Mouse (Mus musculus) embryonic facial prominence, embryonic 12.5 days (tissue): ENCODE measurements around the gene Fcgr4. TPM values are rescaled to one million over a fixed set of nuclear protein-coding genes. Genes with fewer than 3 reads are reported as not detected.
A peak's percentile ranks its signal among the peaks of the same experiment; 100 is the strongest.
"Not testable (repeated sequence)": the region's sequence is repeated elsewhere in the genome, so short reads cannot be mapped to it uniquely, and the experiment has no call there.

Source experiments
- ATAC-seq: fragments of 200-750 bp; cut with Nextera tagmentation; 2 replicates; pipeline ENCODE4 v1.8.0; 2017; ENCODE audit not compliant: insufficient number of reproducible peaks, insufficient read depth, low FRiP score, low TSS enrichment
- H3K27ac ChIP-seq: fragments of 300-500 bp; sonication (generic); 2 replicates; pipeline ENCODE4 v1.5.1; 2016; ENCODE audit warnings: mild to moderate bottlenecking
- H3K27me3 ChIP-seq: fragments of 300-500 bp; sonication (generic); 2 replicates; pipeline ENCODE4 v1.6.1; 2016; ENCODE audit warnings: mild to moderate bottlenecking, moderate library complexity
- H3K36me3 ChIP-seq: fragments of 300-500 bp; sonication (generic); 2 replicates; pipeline ENCODE4 v1.6.1; 2016; ENCODE audit warnings: mild to moderate bottlenecking
- H3K4me1 ChIP-seq: fragments of 300-500 bp; sonication (generic); 2 replicates; pipeline ENCODE4 v1.6.1; 2016
- H3K4me2 ChIP-seq: fragments of 300-500 bp; sonication (generic); replicated peaks from 2 replicates; pipeline ENCODE4 v1.6.1; 2016; ENCODE audit warnings: mild to moderate bottlenecking, moderate library complexity
- H3K4me3 ChIP-seq: fragments of 300-500 bp; sonication (generic); 2 replicates; pipeline ENCODE4 v1.5.1; 2016; ENCODE audit warnings: mild to moderate bottlenecking
- H3K9ac ChIP-seq: fragments of 300-500 bp; sonication (generic); 2 replicates; pipeline ENCODE4 v1.6.1; 2016; ENCODE audit warnings: mild to moderate bottlenecking, moderate library complexity
- H3K9me3 ChIP-seq: fragments of 300-500 bp; sonication (generic); 2 replicates; pipeline ENCODE4 v1.6.1; 2016; ENCODE audit warnings: mild to moderate bottlenecking, moderate library complexity
- WGBS: fragments of 180-500 bp; shearing (Covaris S2); methylation state at CpG from one replicate; pipeline ENCODE4 v1.1.7; 2016; 5-methylcytosine and 5-hydroxymethylcytosine counted together
- microRNA-seq: library from miRNA; unstranded; fragments of <30 nt; microRNA quantifications from one replicate; pipeline ENCODE4, GENCODE M21; 2017
- polyA plus RNA-seq: library from polyadenylated mRNA; unstranded; fragments of >200 nt; fragmentation: Nextera tagmentation; extraction: Ambion mirVana; gene quantifications from 2 replicates; pipeline ENCODE4 v1.2.1, GENCODE M21; 2016

Fcgr4 gene
- polyA plus RNA-seq, 1 experiment from 2014 or later = 0.13 TPM

GRCm38 (mm10) chr1:171072217-171072616 is 53.5 kb downstream of the Fcgr4 start:
- WGBS = no CpG with 5 or more reads among the region's 45 CpGs
- H3K9ac ChIP-seq, H3K4me1 ChIP-seq, H3K9me3 ChIP-seq, H3K4me2 ChIP-seq, H3K4me3 ChIP-seq, H3K36me3 ChIP-seq, H3K27ac ChIP-seq: not testable (repeated sequence)
- ATAC-seq = 0 out of 2 replicates have a peak, but pooled peaks have one; percentile 22
- peaks cover 35% of the 10 kb centered on the region for H3K27me3 ChIP-seq

DNA sequence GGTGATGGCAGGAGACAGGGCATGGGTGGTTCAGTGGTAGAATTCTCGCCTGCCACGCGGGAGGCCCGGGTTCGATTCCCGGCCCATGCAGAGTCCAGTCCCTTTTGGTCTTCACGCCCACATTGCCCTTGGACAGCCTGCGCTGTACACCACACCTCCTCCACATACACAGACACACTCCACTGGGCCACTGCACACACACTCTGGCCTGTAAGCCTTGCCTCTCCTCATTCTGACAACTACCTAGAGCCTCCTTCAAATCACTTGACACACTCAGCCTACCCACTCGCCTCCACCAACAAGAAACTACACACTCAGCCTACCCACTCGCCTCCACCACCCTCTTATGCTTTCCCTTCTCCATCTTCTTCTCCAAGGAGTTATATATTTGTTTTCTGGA is 55.6 kb downstream of the Fcgr4 start:
- not testable (repeated sequence) for H3K4me1 ChIP-seq, H3K36me3 ChIP-seq, H3K9ac ChIP-seq, H3K4me2 ChIP-seq, H3K27ac ChIP-seq, H3K4me3 ChIP-seq, H3K9me3 ChIP-seq, ATAC-seq
- WGBS = 12% methylated on average over 5 of the region's 10 CpGs
- peaks cover 43% of the 10 kb centered on the region for H3K27me3 ChIP-seq

DNA sequence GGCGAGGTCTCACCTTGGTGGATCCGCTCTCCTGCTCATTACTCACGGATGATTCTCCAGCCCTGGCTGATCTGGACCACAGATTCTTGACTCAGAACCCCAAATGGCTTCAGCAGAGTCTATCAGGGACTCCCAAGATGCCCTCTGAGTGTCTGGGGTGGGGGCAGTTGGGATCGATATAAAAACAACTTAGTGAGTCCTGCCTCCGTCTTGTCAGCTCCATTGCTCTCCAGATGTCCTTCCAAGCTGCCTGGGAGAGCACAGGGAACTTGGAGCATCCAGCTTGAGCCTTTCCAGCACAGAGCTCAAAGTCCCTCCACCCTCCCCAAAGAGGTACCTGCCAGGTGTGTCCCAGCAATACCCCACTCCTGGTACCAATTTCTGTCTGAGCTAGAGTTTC is 57.5 kb downstream of the Fcgr4 start:
- not testable (repeated sequence) for H3K9me3 ChIP-seq, H3K4me3 ChIP-seq, ATAC-seq, H3K4me2 ChIP-seq, H3K27ac ChIP-seq, H3K9ac ChIP-seq, H3K4me1 ChIP-seq, H3K36me3 ChIP-seq
- 67% methylated on average over 5 of the region's 5 CpGs for WGBS
- H3K27me3 ChIP-seq = peaks cover 31% of the 10 kb centered on the region

GRCm38 (mm10) chr1:171077192-171077591 is 58.5 kb downstream of the Fcgr4 start:
- peaks cover 36% of the 10 kb centered on the region for H3K27me3 ChIP-seq
- not testable (repeated sequence) for ATAC-seq, H3K9ac ChIP-seq, H3K9me3 ChIP-seq, H3K4me3 ChIP-seq, H3K36me3 ChIP-seq, H3K4me1 ChIP-seq, H3K27ac ChIP-seq, H3K4me2 ChIP-seq
- WGBS = 40% methylated on average over 5 of the region's 5 CpGs

- H3K9ac ChIP-seq, H3K9me3 ChIP-seq, H3K4me1 ChIP-seq, H3K36me3 ChIP-seq, H3K27ac ChIP-seq: not testable (repeated sequence)
- peak overlapping the region; percentile 35 for H3K4me2 ChIP-seq
- peaks cover 36% of the 10 kb centered on the region for H3K27me3 ChIP-seq
- ATAC-seq = 0 out of 2 replicates have a peak, but pooled peaks have one; percentile 6
- WGBS = 3% methylated on average over 20 of the region's 27 CpGs
- H3K4me3 ChIP-seq = peak overlapping the region; percentile 23; the same call in 1 of the 2 replicates
These were observed 59.2 kb downstream of the Fcgr4 start for GRCm38 (mm10) chr1:171077955-171078354.

GRCm38 (mm10) chr1:171078419-171078818 is 59.7 kb downstream of the Fcgr4 start:
- not testable (repeated sequence) for H3K9me3 ChIP-seq, H3K4me1 ChIP-seq, ATAC-seq, H3K4me3 ChIP-seq, H3K9ac ChIP-seq, H3K27ac ChIP-seq, H3K36me3 ChIP-seq
- H3K27me3 ChIP-seq = peaks cover 36% of the 10 kb centered on the region
- 28% methylated on average over 12 of the region's 12 CpGs for WGBS
- H3K4me2 ChIP-seq = peak overlapping the region; percentile 26; the same call in 1 of the 2 replicates

GRCm38 (mm10) chr1:171079345-171079744 is 60.6 kb downstream of the Fcgr4 start:
- H3K4me2 ChIP-seq, H3K36me3 ChIP-seq, H3K9me3 ChIP-seq, H3K4me3 ChIP-seq, H3K4me1 ChIP-seq, H3K9ac ChIP-seq, H3K27ac ChIP-seq: not testable (repeated sequence)
- 0% methylated on average over 1 of the region's 35 CpGs for WGBS
- H3K27me3 ChIP-seq = peaks cover 29% of the 10 kb centered on the region
- ATAC-seq = peak; percentile 30; the same call in 1 of the 2 replicates

Small RNAs within 50 kb of the gene (microRNA-seq; reads per million reads assigned to microRNA genes)
- gene Gm27552 (not detected), gene Mir6546 (3.6 reads per million, percentile 16 among the genes with 10 or more reads in this experiment)

Other genes starting within 250 kb of the Fcgr4 start
- gene Atf6, start 151.1 kb upstream of the Fcgr4 start, polyA plus RNA-seq = 9.1 TPM in 2 replicates
- 0.79 TPM in 1 of 2 replicates, not detected in the other for gene Gm26620, start 133.9 kb upstream of the Fcgr4 start, polyA plus RNA-seq
- 44.9 and 48.9 TPM in 2 replicates for gene Dusp12, start 133.4 kb upstream of the Fcgr4 start, polyA plus RNA-seq
- not detected in 2 replicates for gene Fcrlb, start 106.0 kb upstream of the Fcgr4 start, polyA plus RNA-seq
- not detected in 2 replicates for gene Fcrla, start 91.3 kb upstream of the Fcgr4 start, polyA plus RNA-seq
- gene Fcgr2b, start 42.4 kb upstream of the Fcgr4 start, polyA plus RNA-seq = 0.32 and 0.38 TPM in 2 replicates
- 6.0 and 6.5 TPM in 2 replicates for gene Fcgr3, start 46.0 kb downstream of the Fcgr4 start, polyA plus RNA-seq
- gene Cfap126, start 95.0 kb downstream of the Fcgr4 start, polyA plus RNA-seq = 1.4 and 1.8 TPM in 2 replicates
- gene Sdhc, start 131.7 kb downstream of the Fcgr4 start, polyA plus RNA-seq = 210 and 216 TPM in 2 replicates
- 4.5 and 4.7 TPM in 2 replicates for gene Mpz, start 131.8 kb downstream of the Fcgr4 start, polyA plus RNA-seq
- gene Pcp4l1, start 177.3 kb downstream of the Fcgr4 start, polyA plus RNA-seq = 9.2 and 9.3 TPM in 2 replicates
- gene Nr1i3, start 195.1 kb downstream of the Fcgr4 start, polyA plus RNA-seq = 0.08 and 0.26 TPM in 2 replicates
- gene Tomm40l, start 203.6 kb downstream of the Fcgr4 start, polyA plus RNA-seq = 31.9 and 33.9 TPM in 2 replicates
- 3.5 and 3.7 TPM in 2 replicates for gene Apoa2, start 206.1 kb downstream of the Fcgr4 start, polyA plus RNA-seq
- gene Fcer1g, start 215.4 kb downstream of the Fcgr4 start, polyA plus RNA-seq = 23.3 and 23.6 TPM in 2 replicates
- gene Adamts4, start 231.5 kb downstream of the Fcgr4 start, polyA plus RNA-seq = 18.2 and 18.6 TPM in 2 replicates
- 236 and 243 TPM in 2 replicates for gene Ndufs2, start 232.5 kb downstream of the Fcgr4 start, polyA plus RNA-seq